Mouse (Mus musculus) C2C12 (cell line): ENCODE measurements around the gene Sort1. TPM values are rescaled to one million over a fixed set of nuclear protein-coding genes. Genes with fewer than 3 reads are reported as not detected.

Experiments used
- H3K27me3 ChIP-seq: one replicate; pipeline ENCODE4 v1.6.1; 2011; ENCODE audit not compliant: control insufficient read depth, insufficient read depth, insufficient read length
- H3K36me3 ChIP-seq: one replicate; pipeline ENCODE4 v1.6.1; 2011; ENCODE audit not compliant: control insufficient read depth, insufficient read depth
- H3K4me3 ChIP-seq: one replicate; pipeline ENCODE4 v1.5.1; 2011; ENCODE audit warnings: mild to moderate bottlenecking, control low read depth; ENCODE audit not compliant: poor library complexity, insufficient read depth, severe bottlenecking
- H3K79me2 ChIP-seq: one replicate; pipeline ENCODE4 v1.6.1; 2011; ENCODE audit not compliant: control insufficient read depth, insufficient read depth
- H3K79me3 ChIP-seq: one replicate; pipeline ENCODE4 v1.6.1; 2011; ENCODE audit warnings: low read depth, control low read depth
- H3ac ChIP-seq: one replicate; pipeline ENCODE3; 2011; ENCODE audit warnings: low read depth; ENCODE audit not compliant: control insufficient read depth, insufficient read length
- CEBPB ChIP-seq: IDR thresholded peaks from one replicate; pipeline ENCODE4 v1.6.1; 2011; ENCODE audit warnings: low read depth, mild to moderate bottlenecking, control low read depth, moderate library complexity
- CTCF ChIP-seq: IDR thresholded peaks from one replicate; pipeline ENCODE4 v1.5.1; 2011; ENCODE audit not compliant: control insufficient read depth, insufficient read depth, insufficient read length
- FOSL1 ChIP-seq: IDR thresholded peaks from one replicate; pipeline ENCODE4 v1.8.0; 2011; ENCODE audit warnings: mild to moderate bottlenecking, low read length; ENCODE audit not compliant: poor library complexity, insufficient read depth, severe bottlenecking
- MAX ChIP-seq: IDR thresholded peaks from one replicate; pipeline ENCODE4 v1.6.1; 2011; ENCODE audit warnings: mild to moderate bottlenecking, control low read depth
- MYOD1 ChIP-seq: IDR thresholded peaks from one replicate; pipeline ENCODE4 v1.6.1; 2011; ENCODE audit warnings: low read depth; ENCODE audit not compliant: control insufficient read depth, insufficient read length
- MYOG ChIP-seq: IDR thresholded peaks from one replicate; pipeline ENCODE4 v1.6.1; 2011; ENCODE audit not compliant: control insufficient read depth, insufficient read length; ENCODE audit errors: extremely low read depth
- USF1 ChIP-seq: IDR thresholded peaks from one replicate; pipeline ENCODE4 v1.6.1; 2011; ENCODE audit warnings: low read depth, mild to moderate bottlenecking, control low read depth, moderate library complexity
- polyA plus RNA-seq: library from polyadenylated mRNA; unstranded; fragments of >200 nt; fragmentation: generic; extraction: Trizol; gene quantifications from one replicate; pipeline ENCODE4 v1.2.1, GENCODE M21; 2012; ENCODE audit warnings: missing spikeins

The Sort1 gene
- polyA plus RNA-seq, 1 experiment = 0.41 TPM

DNA sequence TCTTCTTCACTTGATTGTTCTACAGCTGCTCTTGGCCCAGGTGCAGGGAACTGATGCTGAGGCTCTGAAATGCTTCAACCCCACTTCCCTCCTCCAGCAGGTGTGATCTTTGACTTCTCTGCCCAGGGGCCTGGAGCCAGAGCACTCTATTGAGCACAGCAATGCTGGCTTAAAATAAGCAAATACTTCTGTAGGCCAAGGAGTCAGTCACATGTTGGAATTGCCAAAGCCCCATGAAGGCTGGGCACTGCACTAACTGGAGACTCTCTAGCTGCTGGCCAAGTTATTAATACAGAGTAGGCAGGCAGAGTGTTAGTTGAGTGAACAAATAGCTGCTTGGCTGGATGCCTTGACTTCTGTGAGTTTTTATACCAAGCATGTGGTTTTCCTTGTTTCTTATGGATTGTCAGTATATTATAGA lies 27.0 kb downstream of the Sort1 start:
- no peak for TF ChIP-seq MYOD1
- no peak for TF ChIP-seq MYOG
- no peak overlapping the region for H3ac ChIP-seq
- peaks cover 21% of the 10 kb centered on the region for H3K27me3 ChIP-seq
- H3K79me3 ChIP-seq = no peaks in the 10 kb centered on the region
- H3K79me2 ChIP-seq = no peaks in the 10 kb centered on the region
- H3K36me3 ChIP-seq = no peaks in the 10 kb centered on the region
- H3K4me3 ChIP-seq = no peak overlapping the region

DNA sequence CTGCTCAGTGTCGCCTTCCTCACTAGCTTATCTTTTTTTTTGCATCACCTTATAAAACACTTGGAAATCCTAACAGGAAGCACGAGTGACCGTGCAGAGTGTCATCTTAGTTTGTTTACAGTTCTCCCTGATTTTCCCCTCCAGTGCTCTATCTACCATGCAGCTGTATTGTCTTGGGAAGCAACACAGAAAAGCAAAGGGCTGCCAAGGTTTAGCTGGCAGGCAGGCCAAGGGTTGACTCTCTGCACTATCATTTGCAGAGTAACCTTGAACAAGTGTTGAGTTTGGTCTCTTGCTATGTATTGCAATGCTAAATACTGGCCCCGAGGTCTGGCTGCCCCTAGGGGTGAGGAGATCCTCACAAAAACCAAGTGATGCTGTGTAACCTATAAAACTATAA lies 27.8 kb downstream of the Sort1 start:
- H3K79me2 ChIP-seq = no peaks in the 10 kb centered on the region
- no peak overlapping the region for H3K4me3 ChIP-seq

DNA sequence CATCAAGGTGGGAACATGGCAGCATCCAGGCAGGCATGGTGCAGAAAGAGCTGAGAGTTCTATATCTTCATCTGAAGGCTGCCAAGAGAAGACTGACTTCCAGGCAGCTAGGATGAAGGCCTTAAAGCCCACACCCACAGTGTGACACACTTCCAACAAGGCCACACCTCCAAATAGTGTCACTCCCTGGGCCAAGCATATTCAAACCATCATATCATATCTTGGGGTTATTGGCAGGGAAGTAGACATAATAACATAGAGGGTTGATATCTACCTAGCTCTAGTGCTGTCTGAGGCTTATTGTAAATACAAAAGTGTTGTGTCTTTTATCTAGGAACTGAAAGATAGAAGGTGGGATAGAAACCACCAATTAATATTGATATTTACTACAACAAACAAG lies 28.5 kb downstream of the Sort1 start:
- H3K79me2 ChIP-seq = no peaks in the 10 kb centered on the region
- H3K79me3 ChIP-seq = no peaks in the 10 kb centered on the region
- H3K4me3 ChIP-seq = no peak overlapping the region
- TF ChIP-seq MAX = no peak
- TF ChIP-seq CTCF = no peak
- TF ChIP-seq MYOG = no peak
- no peak overlapping the region for H3ac ChIP-seq
- no peaks in the 10 kb centered on the region for H3K36me3 ChIP-seq
- peaks cover 21% of the 10 kb centered on the region for H3K27me3 ChIP-seq

More for the DNA sequence above, 27.8 kb downstream of the Sort1 start:
- Histone ChIP-seq H3K27me3 (peaks cover 21% of the 10 kb centered on the region), H3K79me3 (no peaks in the 10 kb centered on the region), H3K36me3 (no peaks in the 10 kb centered on the region), H3ac (no peak overlapping the region)
- TF ChIP-seq MYOG (no peak), MAX (no peak), FOSL1 (no peak), CTCF (no peak), USF1 (no peak), CEBPB (no peak), MYOD1 (no peak)

DNA sequence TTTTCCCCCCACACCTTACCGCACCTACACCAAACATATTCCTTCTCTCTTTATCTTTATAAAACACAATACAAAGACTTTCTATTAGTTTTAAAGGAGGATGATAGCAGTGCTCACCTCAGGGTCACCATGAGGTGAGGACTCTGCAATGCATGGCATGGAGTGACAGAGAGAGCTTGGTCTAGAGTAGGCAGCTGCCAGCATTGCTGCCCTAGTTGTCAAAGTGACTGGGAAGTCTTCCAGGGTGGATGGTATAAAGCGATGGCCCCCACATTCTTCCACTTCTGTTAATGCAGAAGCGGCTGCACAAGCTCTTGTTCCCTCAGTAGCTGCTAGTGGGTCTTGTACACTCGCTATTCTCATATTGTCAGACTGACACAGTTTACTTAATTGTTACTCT lies 29.3 kb downstream of the Sort1 start:
- H3K79me2 ChIP-seq = no peaks in the 10 kb centered on the region
- no peaks in the 10 kb centered on the region for H3K79me3 ChIP-seq
- H3K36me3 ChIP-seq = no peaks in the 10 kb centered on the region
- peaks cover 17% of the 10 kb centered on the region for H3K27me3 ChIP-seq
- TF ChIP-seq FOSL1 (no peak), USF1 (no peak), MYOD1 (no peak), CTCF (no peak)
- no peak overlapping the region for H3ac ChIP-seq
- H3K4me3 ChIP-seq = no peak overlapping the region

DNA sequence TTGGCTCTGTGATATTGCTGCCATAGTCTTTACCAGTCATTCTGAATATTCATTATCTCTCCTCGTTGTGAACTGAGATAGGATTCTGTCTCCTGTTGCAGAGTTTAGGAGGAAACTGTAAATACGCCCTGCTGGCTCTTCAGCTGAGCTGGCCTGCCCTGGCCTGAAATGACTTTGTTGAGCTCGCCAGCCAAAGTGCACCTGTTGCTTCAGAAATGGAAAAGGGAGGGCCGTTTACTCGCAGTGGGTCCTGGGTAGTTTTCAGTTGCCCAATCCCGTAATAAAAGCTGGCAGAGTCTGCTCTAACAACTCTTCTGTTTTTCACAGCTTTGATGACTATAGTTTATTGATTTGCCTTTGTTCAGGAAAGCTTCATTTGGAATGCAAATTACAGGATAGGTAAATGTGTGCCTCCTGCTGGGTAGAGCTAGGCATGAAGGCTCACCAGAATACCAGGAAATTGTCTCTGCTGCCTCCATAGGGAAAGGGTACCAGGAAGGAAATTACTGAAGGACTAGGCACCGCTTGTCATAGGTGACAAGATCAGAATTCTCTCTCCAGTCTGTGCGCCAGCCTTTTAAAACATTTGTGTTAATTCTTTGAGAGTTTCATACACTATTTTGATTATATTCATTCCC lies 30.3 kb downstream of the Sort1 start:
- Histone ChIP-seq H3K27me3 (peaks cover 9% of the 10 kb centered on the region), H3K79me3 (no peaks in the 10 kb centered on the region), H3K4me3 (no peak overlapping the region), H3K36me3 (no peaks in the 10 kb centered on the region), H3K79me2 (no peaks in the 10 kb centered on the region), H3ac (no peak overlapping the region)
- no peak for TF ChIP-seq CTCF

DNA sequence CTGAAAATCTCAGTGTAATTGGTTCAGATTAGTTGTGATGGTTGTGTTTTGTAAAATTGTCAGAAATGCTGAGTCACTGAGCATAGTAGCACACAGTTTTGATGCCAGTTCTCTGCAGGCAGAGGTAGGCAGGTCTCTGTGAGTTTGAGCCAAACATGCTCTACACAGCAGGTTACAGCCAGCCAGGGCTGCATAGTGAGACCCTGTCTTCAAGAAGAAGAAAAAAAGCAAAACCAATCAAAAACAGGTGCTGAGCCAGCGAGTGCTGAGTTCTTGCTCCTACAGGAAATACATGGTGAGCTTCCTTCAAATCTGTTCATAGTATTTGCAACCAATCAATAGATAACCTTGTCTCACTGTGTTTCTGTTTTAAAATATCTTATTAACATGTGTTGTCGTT lies 34.6 kb downstream of the Sort1 start:
- Histone ChIP-seq H3K36me3 (no peaks in the 10 kb centered on the region), H3K79me2 (no peaks in the 10 kb centered on the region), H3ac (no peak overlapping the region), H3K79me3 (no peaks in the 10 kb centered on the region), H3K27me3 (no peaks in the 10 kb centered on the region), H3K4me3 (no peak overlapping the region)
- no peak for TF ChIP-seq CTCF
- no peak for TF ChIP-seq MYOG
- TF ChIP-seq MYOD1 = no peak
- no peak for TF ChIP-seq FOSL1
- TF ChIP-seq MAX = no peak
- TF ChIP-seq CEBPB = no peak
- TF ChIP-seq USF1 = no peak

DNA sequence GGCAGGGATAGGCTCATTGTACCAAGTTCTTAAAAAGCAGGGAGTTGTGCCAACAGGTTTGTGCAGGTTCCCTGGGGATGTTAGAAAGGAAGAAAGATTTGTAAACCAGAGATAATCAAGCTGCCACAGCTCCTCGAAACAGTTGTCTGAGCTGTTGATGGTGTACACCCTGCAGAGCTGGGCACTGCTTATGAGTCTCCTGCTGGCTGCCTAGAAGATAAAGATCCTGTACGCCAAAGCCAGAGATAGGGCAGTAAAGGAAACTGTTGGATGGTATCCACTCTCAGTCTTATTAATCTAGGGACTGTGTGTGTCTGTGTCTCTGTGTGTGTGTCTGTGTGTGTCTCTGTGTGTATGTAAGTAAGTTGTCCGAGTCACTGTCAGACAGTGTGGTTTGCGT lies 37.8 kb downstream of the Sort1 start:
- Histone ChIP-seq H3K4me3 (no peak overlapping the region), H3ac (no peak overlapping the region), H3K27me3 (no peaks in the 10 kb centered on the region), H3K36me3 (no peaks in the 10 kb centered on the region), H3K79me3 (no peaks in the 10 kb centered on the region), H3K79me2 (no peaks in the 10 kb centered on the region)
- no peak for TF ChIP-seq CEBPB
- no peak for TF ChIP-seq USF1
- no peak for TF ChIP-seq FOSL1
- TF ChIP-seq MAX = no peak
- no peak for TF ChIP-seq CTCF
- TF ChIP-seq MYOG = no peak
- no peak for TF ChIP-seq MYOD1
